Mouse (Mus musculus) lung, adult 2 months (tissue): Measurements from ENCODE around the gene Cd247.

Experiments
- CTCF ChIP-seq: fragments of 200-500 bp; IDR thresholded peaks from 2 replicates; pipeline ENCODE4 v1.5.1; 2011; ENCODE audit warnings: mild to moderate bottlenecking, low read length, control low read depth; ENCODE audit not compliant: insufficient read depth
- POLR2A ChIP-seq: fragments of 200-500 bp; IDR thresholded peaks from 2 replicates; pipeline ENCODE4 v1.6.1; 2011; ENCODE audit warnings: low read depth, mild to moderate bottlenecking, control low read depth, low read length, borderline replicate concordance; ENCODE audit errors: extremely low read depth

DNA sequence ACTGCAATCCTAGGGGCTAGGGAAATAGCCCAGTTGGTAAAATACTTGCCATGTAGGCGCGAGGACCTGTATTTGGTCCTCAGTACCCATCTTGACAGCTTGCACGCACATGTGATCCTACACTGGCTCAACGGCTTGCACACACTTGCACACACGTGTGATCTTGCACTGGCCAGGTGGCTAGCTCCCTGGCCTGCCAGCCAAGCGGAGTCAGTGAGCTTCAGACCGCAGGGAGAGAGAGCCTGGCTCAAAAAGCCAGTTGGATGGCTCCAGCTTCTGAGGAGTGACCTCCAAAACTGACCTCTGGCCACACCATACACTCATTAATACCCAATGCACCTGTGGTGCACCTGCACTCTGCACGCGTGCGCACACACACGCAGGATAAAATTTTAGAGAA lies 23.4 kb upstream of the Cd247 start:
- TF ChIP-seq POLR2A (no peak), CTCF (no peak)
